Mouse (Mus musculus): ENCODE measurements at regions not wholly inside any gene's neighbourhood (a gene's known extent, or its start where the extent isn't known, plus 50 kb on each side); places are given as distances from the start of the nearest gene placed in this dataset.

- DNase-seq (ENCODE audit: inconsistent ontology term) = no peak
Measured at GRCm38 (mm10) chr6:126588761-126589160, 53.5 kb upstream of the Kcna5 start.

- no peak for DNase-seq (ENCODE audit: inconsistent ontology term)
Measured at GRCm38 (mm10) chr6:126587476-126587875, 52.3 kb upstream of the Kcna5 start.

- peak; percentile 74 for DNase-seq (ENCODE audit: inconsistent ontology term)
Measured at GRCm38 (mm10) chr6:126585813-126586212, 50.6 kb upstream of the Kcna5 start.

Data from Muller cell, postnatal 12 days (primary cell).